Mouse (Mus musculus) stomach, embryonic 15.5 days (tissue): ENCODE results near the gene Fgf4. TPM values are rescaled to one million over a fixed set of nuclear protein-coding genes. Genes with fewer than 3 reads are reported as not detected.

Experiments
- ATAC-seq: fragments of 200-750 bp; cut with Nextera tagmentation; 2 replicates; pipeline ENCODE4 v1.8.0; 2017; ENCODE audit warnings: low read depth, moderate number of reproducible peaks, moderate TSS enrichment; ENCODE audit not compliant: insufficient read depth, low FRiP score
- H3K27ac ChIP-seq: fragments of 300-500 bp; sonication (generic); 2 replicates; pipeline ENCODE4 v1.5.1; 2015; ENCODE audit warnings: mild to moderate bottlenecking, inconsistent platforms
- H3K27me3 ChIP-seq: fragments of 300-500 bp; sonication (generic); replicated peaks from 2 replicates; pipeline ENCODE4 v1.6.1; 2015; ENCODE audit warnings: inconsistent platforms
- H3K36me3 ChIP-seq: fragments of 300-500 bp; sonication (generic); 2 replicates; pipeline ENCODE4 v1.6.1; 2015; ENCODE audit warnings: inconsistent platforms
- H3K4me1 ChIP-seq: fragments of 300-500 bp; sonication (generic); 2 replicates; pipeline ENCODE4 v1.6.1; 2015; ENCODE audit warnings: inconsistent platforms
- H3K4me2 ChIP-seq: fragments of 300-500 bp; sonication (generic); 2 replicates; pipeline ENCODE4 v1.6.1; 2015; ENCODE audit warnings: mild to moderate bottlenecking, inconsistent platforms
- H3K4me3 ChIP-seq: fragments of 300-500 bp; sonication (generic); replicated peaks from 2 replicates; pipeline ENCODE4 v1.5.1; 2015; ENCODE audit warnings: inconsistent platforms
- H3K9ac ChIP-seq: fragments of 300-500 bp; sonication (generic); 2 replicates; pipeline ENCODE4 v1.6.1; 2015; ENCODE audit warnings: inconsistent platforms
- H3K9me3 ChIP-seq: fragments of 300-500 bp; sonication (generic); 2 replicates; pipeline ENCODE4 v1.6.1; 2016; ENCODE audit warnings: inconsistent platforms
- WGBS: fragments of 180-500 bp; shearing (Covaris S2); methylation state at CpG from one replicate; pipeline ENCODE4 v1.1.7; 2015; 5-methylcytosine and 5-hydroxymethylcytosine counted together
- polyA plus RNA-seq: library from polyadenylated mRNA; unstranded; fragments of >200 nt; fragmentation: Nextera tagmentation; extraction: Ambion mirVana; gene quantifications from 2 replicates; pipeline ENCODE4 v1.2.1, GENCODE M21; 2015

The Fgf4 gene
- not detected in 2 replicates for polyA plus RNA-seq

DNA sequence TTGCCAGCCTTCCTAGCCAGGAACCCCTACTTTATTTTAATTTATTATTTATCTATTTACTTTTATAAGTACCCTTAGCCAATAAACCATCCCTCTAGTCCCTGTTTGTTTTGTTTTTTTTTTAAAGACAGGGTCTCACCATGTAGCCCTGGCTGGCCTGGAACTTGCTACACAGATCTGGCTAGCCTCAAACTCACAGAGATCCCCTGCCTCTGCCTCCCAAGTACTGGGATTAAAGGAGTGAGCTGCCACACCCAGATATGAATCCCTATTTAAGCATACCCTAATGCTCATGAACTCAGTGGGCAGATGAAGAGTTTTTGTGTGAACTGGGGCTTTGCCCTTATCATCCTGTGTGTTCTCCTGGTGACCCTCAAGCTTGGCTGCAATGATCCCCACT is at the start of gene Fgf4:
TSS of gene Fgf4 (plus strand) at position 301 of the 400 bp plus-strand sequence.
- no peaks in the 10 kb centered on the region for H3K36me3 ChIP-seq
- H3K9me3 ChIP-seq = no peaks in the 10 kb centered on the region
- ATAC-seq = no peak
- no peak within 1 kb of the TSS for H3K9ac ChIP-seq
- H3K4me3 ChIP-seq = no peak within 1 kb of the TSS
- no peaks in the 10 kb centered on the region for H3K4me1 ChIP-seq
- H3K4me2 ChIP-seq = no peak within 1 kb of the TSS
- no peak within 1 kb of the TSS for H3K27ac ChIP-seq
- peaks cover 12% of the 10 kb centered on the region for H3K27me3 ChIP-seq

DNA sequence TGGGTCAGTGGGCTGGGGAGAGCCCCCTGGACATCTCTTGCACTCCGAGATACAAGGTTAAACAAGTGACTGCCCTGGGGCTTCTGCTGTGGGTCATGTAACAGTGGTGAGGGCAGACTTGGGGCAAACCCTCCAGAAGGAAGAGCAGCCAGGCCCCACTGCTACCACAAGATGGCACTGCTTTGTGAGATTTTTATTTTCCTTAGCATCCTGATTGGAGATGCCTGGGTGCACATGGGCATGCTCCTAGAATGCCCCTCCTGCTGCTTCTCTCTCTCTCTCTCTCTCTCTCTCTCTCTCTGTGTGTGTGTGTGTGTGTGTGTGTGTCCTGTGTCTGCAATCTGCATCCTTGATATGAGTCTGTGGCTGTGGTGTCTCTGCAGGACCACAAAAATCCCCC is 48.7 kb upstream of the Fgf4 start:
- WGBS = 48% methylated on average over 1 of the region's 1 CpGs
- Histone ChIP-seq H3K4me1 (no peaks in the 10 kb centered on the region), H3K9ac (no peak overlapping the region), H3K27ac (no peak overlapping the region), H3K9me3 (no peaks in the 10 kb centered on the region), H3K4me2 (no peak overlapping the region), H3K4me3 (no peak overlapping the region), H3K27me3 (no peaks in the 10 kb centered on the region), H3K36me3 (no peaks in the 10 kb centered on the region)
- no peak for ATAC-seq

DNA sequence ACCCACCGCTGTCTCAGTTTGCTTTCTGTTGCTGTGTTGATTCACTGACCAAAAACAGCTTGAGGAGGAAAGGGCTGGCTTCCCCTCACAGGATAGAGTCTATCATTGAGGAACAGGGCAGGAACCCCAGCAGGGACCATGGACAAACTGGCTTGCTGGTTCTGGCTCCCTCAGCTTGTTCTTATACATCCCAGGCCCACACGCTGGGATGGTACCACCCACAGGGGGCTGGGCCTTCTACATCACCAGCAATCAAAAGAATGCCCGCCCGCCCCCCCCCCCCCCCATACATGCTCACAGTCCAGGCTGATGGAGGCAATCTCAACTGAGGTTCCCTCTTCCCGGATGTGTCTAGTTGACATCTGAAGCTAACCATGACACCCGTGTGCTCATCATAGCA is 40.1 kb upstream of the Fgf4 start:
- H3K27me3 ChIP-seq = no peaks in the 10 kb centered on the region
- ATAC-seq = no peak
- H3K27ac ChIP-seq = no peak overlapping the region
- H3K9ac ChIP-seq = no peak overlapping the region
- WGBS = 68% methylated on average over 6 of the region's 6 CpGs
- H3K4me3 ChIP-seq = no peak overlapping the region
- no peaks in the 10 kb centered on the region for H3K36me3 ChIP-seq
- no peaks in the 10 kb centered on the region for H3K9me3 ChIP-seq
- no peaks in the 10 kb centered on the region for H3K4me1 ChIP-seq
- no peak overlapping the region for H3K4me2 ChIP-seq

DNA sequence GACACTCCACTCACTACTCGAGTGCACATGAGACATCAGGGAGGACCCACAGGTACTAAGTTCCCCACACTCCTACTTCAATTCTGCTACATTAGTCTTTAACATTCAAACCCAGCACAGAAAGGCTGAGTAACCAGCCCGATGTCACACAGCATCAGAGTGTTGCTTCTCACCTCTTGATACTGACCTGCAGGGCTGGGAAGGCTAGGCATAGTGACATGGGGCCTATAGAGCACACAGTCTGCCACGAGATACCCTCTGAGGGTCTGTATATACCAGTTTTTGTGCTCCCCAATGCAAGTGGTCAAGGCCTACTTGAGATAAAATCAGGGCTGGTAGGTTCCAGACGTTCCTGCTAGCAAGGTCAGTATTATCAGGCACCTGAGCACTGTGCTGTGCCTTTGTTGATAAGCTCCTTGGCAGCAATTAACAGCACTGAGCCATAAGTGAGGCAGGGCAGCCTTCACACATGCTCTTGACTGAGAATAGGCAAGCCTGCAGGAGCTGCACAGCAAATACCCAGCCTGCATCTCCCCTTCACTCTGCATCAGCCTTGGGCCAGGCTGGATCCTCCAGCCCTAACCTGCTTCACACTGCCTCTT is 39.1 kb upstream of the Fgf4 start:
- no peak overlapping the region for H3K4me3 ChIP-seq
- 61% methylated on average over 4 of the region's 4 CpGs for WGBS
- H3K4me1 ChIP-seq = no peaks in the 10 kb centered on the region
- peak; percentile 54; the same call in 1 of the 2 replicates for ATAC-seq
- no peaks in the 10 kb centered on the region for H3K36me3 ChIP-seq
- no peak overlapping the region for H3K9ac ChIP-seq
- H3K9me3 ChIP-seq = no peaks in the 10 kb centered on the region
- H3K27me3 ChIP-seq = no peaks in the 10 kb centered on the region
- H3K4me2 ChIP-seq = no peak overlapping the region
- no peak overlapping the region for H3K27ac ChIP-seq

DNA sequence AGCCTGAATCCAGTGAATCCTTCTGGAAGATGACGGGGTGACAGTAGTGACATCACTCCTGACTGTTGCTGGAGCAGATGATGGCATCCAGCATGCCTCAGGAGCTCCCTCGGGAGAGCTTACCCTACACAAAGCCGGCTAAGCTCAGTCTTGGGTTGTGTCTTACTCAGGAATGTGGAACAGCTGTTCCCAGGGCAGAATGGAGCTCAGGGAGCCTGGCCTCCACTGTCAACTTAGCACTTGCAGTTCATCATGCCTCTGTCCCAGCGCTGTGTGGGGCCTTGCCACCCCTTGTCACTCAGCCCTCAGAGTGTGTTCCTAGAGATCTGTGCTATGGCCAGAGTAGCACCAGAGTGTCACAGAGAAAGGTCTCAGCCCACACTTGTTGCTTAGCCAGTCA is 35.6 kb upstream of the Fgf4 start:
- Histone ChIP-seq H3K9me3 (no peaks in the 10 kb centered on the region), H3K4me2 (no peak overlapping the region), H3K27me3 (no peaks in the 10 kb centered on the region), H3K36me3 (no peaks in the 10 kb centered on the region), H3K4me1 (no peaks in the 10 kb centered on the region), H3K27ac (no peak overlapping the region), H3K4me3 (no peak overlapping the region), H3K9ac (no peak overlapping the region)
- 19% methylated on average over 4 of the region's 4 CpGs for WGBS
- ATAC-seq = no peak

DNA sequence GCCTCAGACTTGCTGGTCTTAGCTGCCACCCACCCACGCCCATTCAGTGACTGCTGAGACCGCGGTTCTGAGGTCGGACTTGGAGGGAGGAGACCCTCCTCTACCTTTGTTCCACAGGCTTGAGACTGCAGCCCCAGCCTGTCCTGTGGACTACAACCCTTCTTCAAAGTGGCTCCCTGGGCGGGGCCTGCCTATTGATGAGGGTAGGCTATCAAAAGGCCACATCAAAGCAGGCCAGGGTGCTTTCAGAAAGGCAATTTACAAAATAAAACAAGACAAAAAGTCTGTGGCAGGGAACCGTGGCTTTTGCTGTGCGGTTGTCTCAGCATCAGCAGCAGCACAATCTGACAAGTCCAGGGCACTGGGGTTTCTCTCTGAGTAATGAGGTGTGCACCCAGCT is 25.3 kb upstream of the Fgf4 start:
- WGBS = 48% methylated on average over 7 of the region's 7 CpGs
- Histone ChIP-seq H3K4me1 (no peaks in the 10 kb centered on the region), H3K9me3 (no peaks in the 10 kb centered on the region)

DNA sequence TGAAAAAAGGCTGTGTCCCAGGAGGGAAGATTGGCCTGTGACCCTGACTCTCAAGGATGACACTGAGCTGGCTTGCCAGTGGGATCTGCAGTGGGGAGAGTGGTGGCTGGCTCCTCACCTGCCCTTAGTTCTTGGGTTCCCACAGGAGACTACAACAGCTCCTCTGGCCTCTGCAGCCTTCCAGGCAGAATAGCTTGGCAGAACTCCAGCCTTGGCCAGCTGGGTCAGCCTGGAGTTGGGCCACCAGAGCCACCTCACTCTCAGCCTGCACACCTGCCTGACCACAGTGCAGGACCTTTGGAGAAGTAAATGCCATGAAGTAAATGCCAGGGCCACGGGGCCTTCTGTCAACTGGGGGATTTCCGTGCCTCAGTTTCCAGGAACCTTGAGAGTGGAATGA is 23.2 kb upstream of the Fgf4 start:
- H3K36me3 ChIP-seq = no peaks in the 10 kb centered on the region
- 88% methylated on average over 2 of the region's 2 CpGs for WGBS
- no peak overlapping the region for H3K4me3 ChIP-seq
- no peaks in the 10 kb centered on the region for H3K27me3 ChIP-seq
- no peaks in the 10 kb centered on the region for H3K4me1 ChIP-seq
- peak; percentile 45; the same call in 1 of the 2 replicates for ATAC-seq
- no peak overlapping the region for H3K27ac ChIP-seq
- no peak overlapping the region for H3K9ac ChIP-seq
- no peaks in the 10 kb centered on the region for H3K9me3 ChIP-seq
- H3K4me2 ChIP-seq = no peak overlapping the region

More for the DNA sequence above, 25.3 kb upstream of the Fgf4 start:
- Histone ChIP-seq H3K9ac (no peak overlapping the region), H3K4me3 (no peak overlapping the region), H3K27ac (no peak overlapping the region), H3K4me2 (no peak overlapping the region), H3K36me3 (no peaks in the 10 kb centered on the region), H3K27me3 (no peaks in the 10 kb centered on the region)
- ATAC-seq = no peak

DNA sequence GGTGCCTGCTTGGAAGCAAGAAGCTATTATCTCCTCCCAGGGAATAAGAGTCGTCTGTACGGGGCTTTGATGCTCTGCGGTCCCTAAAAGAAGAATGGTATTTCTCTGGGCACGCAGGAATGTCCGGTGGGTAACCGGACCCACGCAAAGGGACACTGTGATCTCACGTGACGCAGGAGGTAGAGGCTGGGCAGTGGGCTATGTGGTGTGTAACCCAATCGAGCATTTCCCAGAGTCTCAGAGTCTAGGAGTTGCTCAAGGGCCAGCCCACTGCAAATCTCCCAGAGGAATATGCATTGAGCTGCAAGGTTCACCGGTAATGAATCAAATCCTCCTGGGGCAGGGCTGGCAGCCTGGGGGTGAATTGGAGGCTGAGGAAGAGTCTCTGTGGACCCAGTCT is 18.8 kb upstream of the Fgf4 start:
- Histone ChIP-seq H3K27me3 (no peaks in the 10 kb centered on the region), H3K4me2 (no peak overlapping the region), H3K9ac (no peak overlapping the region), H3K4me1 (no peaks in the 10 kb centered on the region), H3K36me3 (no peaks in the 10 kb centered on the region), H3K9me3 (no peaks in the 10 kb centered on the region), H3K4me3 (no peak overlapping the region), H3K27ac (no peak overlapping the region)
- ATAC-seq = no peak
- WGBS = 81% methylated on average over 11 of the region's 11 CpGs

DNA sequence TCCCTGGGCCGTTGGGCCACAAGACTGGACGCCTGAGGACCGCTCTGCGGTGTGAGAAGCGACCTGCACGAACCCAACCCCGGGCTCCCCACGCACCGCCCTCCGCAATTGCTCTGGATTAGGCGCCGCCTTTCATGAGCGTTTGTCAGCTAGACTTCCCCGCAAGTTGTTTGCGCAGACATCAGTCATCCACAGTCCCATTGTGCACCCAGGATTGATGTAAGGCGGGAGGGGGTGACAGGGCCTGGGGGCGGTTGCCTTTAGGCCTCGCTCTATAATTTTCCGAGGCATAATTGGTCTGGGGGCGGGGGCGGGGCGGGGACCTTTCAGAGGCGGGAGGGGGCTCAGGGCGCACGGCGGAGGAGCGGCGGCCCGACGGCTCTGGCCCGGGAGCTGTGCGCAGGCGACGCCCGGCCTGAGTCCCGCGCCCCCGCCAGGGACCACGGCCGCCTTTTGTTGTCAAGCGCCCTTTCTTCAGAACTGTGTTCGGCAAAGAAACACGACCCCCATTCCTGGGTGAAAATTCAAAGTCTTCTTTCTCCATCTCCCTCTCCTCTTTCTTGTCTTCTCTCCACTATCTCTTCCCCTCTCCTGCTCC is 9.2 kb upstream of the Fgf4 start, which contains the start of gene Fgf3:
TSS of gene Fgf3 (plus strand) at position 193 of the 598 bp plus-strand sequence.
- Histone ChIP-seq H3K36me3 (no peaks in the 10 kb centered on the region), H3K9me3 (no peaks in the 10 kb centered on the region), H3K27ac (no peak within 1 kb of the TSS), H3K9ac (no peak within 1 kb of the TSS), H3K4me1 (peaks cover 17% of the 10 kb centered on the region; the same call in 1 of the 2 replicates), H3K4me3 (peak within 1 kb of the TSS; percentile 38), H3K27me3 (peaks cover 76% of the 10 kb centered on the region), H3K4me2 (peak within 1 kb of the TSS; percentile 79)
- ATAC-seq = no peak
- WGBS = 2% methylated on average over 43 of the region's 43 CpGs

DNA sequence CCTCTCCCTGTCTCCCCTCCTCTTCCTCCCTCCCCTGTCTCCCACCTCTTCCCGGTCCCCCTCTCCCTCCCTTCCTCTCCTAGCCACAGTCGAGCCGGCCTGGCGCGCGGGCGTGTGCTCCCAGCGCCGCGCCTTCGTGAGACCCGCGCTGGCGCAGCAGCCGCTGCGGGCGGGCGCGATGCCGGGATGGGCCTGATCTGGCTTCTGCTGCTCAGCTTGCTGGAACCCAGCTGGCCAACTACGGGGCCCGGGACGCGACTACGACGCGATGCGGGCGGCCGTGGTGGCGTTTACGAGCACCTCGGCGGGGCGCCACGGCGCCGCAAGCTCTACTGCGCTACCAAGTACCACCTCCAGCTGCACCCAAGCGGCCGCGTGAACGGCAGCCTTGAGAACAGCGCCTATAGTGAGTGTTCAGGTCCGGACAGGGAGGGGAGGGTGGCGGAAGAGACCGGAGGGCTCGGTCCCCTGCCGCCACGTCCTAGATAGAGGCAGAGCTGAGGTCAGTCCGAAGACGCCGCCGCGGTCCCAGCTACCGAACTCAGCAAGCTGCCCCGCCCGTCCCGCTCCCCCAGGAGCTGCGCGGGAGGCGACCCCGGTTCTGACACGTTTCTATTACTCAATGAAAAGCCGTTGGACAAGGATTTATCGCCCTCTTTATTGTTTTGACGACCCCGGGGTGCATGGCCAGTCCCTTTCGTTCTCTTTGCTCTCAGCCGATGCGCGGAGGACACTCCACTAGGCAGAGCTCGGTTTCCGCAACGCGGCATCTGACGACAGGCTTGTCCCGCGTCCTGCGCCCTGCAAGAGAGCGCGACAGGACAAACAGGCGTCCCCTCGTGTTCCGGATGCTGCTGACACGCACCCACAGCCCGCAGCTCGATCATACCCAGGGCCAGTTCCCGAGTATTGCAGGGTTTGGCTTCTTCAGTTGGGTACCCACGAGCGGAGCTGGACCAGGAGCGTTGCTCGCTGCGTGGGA is 8.4 kb upstream of the Fgf4 start:
- Histone ChIP-seq H3K4me1 (peaks cover 17% of the 10 kb centered on the region; the same call in 1 of the 2 replicates), H3K27me3 (peaks cover 76% of the 10 kb centered on the region), H3K4me2 (peak overlapping the region; percentile 79), H3K4me3 (peak overlapping the region; percentile 38), H3K36me3 (no peaks in the 10 kb centered on the region), H3K9me3 (no peaks in the 10 kb centered on the region), H3K27ac (no peak overlapping the region), H3K9ac (no peak overlapping the region)
- ATAC-seq = no peak
- WGBS = under 1% methylated on average over 94 of the region's 94 CpGs

DNA sequence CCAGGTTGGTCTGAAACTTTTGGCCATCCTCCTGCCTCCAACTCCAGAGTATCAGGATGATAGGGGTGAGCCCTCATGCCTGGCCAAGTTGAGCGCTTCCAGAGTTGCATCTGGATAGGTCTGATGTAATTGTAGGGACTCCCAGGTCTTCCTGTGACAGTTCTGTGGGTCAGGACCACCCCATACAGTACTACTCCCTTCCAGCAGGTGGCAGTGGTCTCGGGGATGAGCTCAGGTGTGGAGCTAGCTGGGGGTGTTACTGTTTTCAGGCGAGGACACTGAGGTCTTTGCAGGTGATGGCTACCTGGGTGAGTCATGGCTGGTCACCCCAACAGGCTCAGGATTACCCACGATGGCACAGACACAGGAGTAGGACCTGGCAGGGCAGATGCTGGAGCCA is 1.0 kb upstream of the Fgf4 start:
- no peak for ATAC-seq
- peaks cover 21% of the 10 kb centered on the region for H3K27me3 ChIP-seq
- no peaks in the 10 kb centered on the region for H3K9me3 ChIP-seq
- no peaks in the 10 kb centered on the region for H3K36me3 ChIP-seq
- H3K27ac ChIP-seq = no peak overlapping the region
- H3K4me1 ChIP-seq = no peaks in the 10 kb centered on the region
- no peak overlapping the region for H3K4me3 ChIP-seq
- WGBS = 26% methylated on average over 4 of the region's 4 CpGs
- H3K9ac ChIP-seq = no peak overlapping the region
- no peak overlapping the region for H3K4me2 ChIP-seq

DNA sequence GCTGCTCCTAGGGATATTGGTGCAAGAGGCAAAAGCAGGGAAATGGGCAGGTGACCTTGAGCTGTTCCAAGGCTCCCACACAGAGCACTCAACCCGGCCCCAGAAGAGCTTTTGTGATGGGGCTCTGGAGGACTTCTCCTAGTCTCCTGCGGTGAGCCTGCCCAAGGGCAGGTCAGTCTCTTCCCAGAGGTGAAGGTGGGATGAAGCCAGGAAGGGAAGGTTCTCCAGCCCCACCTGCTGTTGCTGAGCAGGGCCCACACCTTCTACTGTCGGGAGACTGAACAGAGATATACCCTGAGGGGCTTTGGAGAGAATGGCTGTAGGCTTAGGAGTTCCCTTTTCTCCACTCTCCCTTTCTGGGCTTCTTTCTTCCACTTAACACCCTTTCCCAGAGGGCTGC is 4.2 kb downstream of the Fgf4 start:
- Histone ChIP-seq H3K9me3 (no peaks in the 10 kb centered on the region), H3K27ac (no peak overlapping the region), H3K27me3 (0 out of 2 replicates have a peak, but pooled peaks cover 2% of the 10 kb centered on the region), H3K36me3 (no peaks in the 10 kb centered on the region), H3K4me2 (no peak overlapping the region), H3K9ac (no peak overlapping the region), H3K4me3 (no peak overlapping the region), H3K4me1 (no peaks in the 10 kb centered on the region)
- 56% methylated on average over 3 of the region's 3 CpGs for WGBS
- no peak; the same call in 1 of the 2 replicates for ATAC-seq
